Mouse (Mus musculus) embryonic fibroblast, embryonic 13.5 days (primary cell): ENCODE measurements around the gene Gm8108. TPM values are rescaled to one million over a fixed set of nuclear protein-coding genes. Genes with fewer than 3 reads are reported as not detected.
A peak's percentile ranks its signal among the peaks of the same experiment; 100 is the strongest.
"Not testable (repeated sequence)": the region's sequence is repeated elsewhere in the genome, so short reads cannot be mapped to it uniquely, and the experiment has no call there.

Source experiments
- H3K27ac ChIP-seq: 2 replicates; pipeline ENCODE4 v1.5.1; 2012; ENCODE audit warnings: low read length, control low read depth, inconsistent platforms; ENCODE audit not compliant: insufficient read depth
- H3K4me1 ChIP-seq: 2 replicates; pipeline ENCODE4 v1.6.1; 2011; ENCODE audit warnings: low read length; ENCODE audit not compliant: control insufficient read depth, insufficient read depth
- H3K4me3 ChIP-seq: 2 replicates; pipeline ENCODE4 v1.5.1; 2011; ENCODE audit warnings: mild to moderate bottlenecking, control low read depth, low read length; ENCODE audit not compliant: insufficient read depth
- POLR2A ChIP-seq: IDR thresholded peaks from 2 replicates; pipeline ENCODE4 v1.6.1; 2011; ENCODE audit warnings: low read depth, mild to moderate bottlenecking, control low read depth, low read length, moderate library complexity
- polyA plus RNA-seq: library from polyadenylated mRNA; stranded (reverse); fragments of >200 nt; gene quantifications from 2 replicates; pipeline ENCODE4 v1.2.4, GENCODE M21; 2011; ENCODE audit warnings: low read depth; ENCODE audit not compliant: missing spikeins, insufficient read length

The Gm8108 gene
- not detected in 2 replicates for polyA plus RNA-seq

- not testable (repeated sequence) for H3K27ac ChIP-seq, H3K4me1 ChIP-seq
- H3K4me3 ChIP-seq: 0 out of 2 replicates have a peak within 1 kb of the TSS, but pooled peaks have one; percentile 11
- TF ChIP-seq POLR2A: 0 out of 2 replicates have a peak, but pooled peaks have one; percentile 38
Measured at GRCm38 (mm10) chr14:4110426-4110825, at the start of gene Gm8108. Gm8108 (plus strand) TSS chr14:4110526.

GRCm38 (mm10) chr14:4083820-4084219 lies 26.5 kb upstream of the Gm8108 start, which contains the start of gene Gm3115:
Gm3115 (plus strand) TSS chr14:4084120.
- not testable (repeated sequence) for H3K4me3 ChIP-seq, H3K27ac ChIP-seq, H3K4me1 ChIP-seq

GRCm38 (mm10) chr14:4141646-4142045 lies 31.3 kb downstream of the Gm8108 start:
- H3K4me3 ChIP-seq, H3K27ac ChIP-seq, H3K4me1 ChIP-seq: not testable (repeated sequence)

- not testable (repeated sequence) for H3K27ac ChIP-seq, H3K4me3 ChIP-seq, H3K4me1 ChIP-seq
Measured at GRCm38 (mm10) chr14:4164730-4165129, 54.4 kb downstream of the Gm8108 start, which contains the start of gene Gm3127. Gm3127 (plus strand) TSS chr14:4165030.

- not testable (repeated sequence) for H3K27ac ChIP-seq
Measured at GRCm38 (mm10) chr14:4182030-4182429, 71.7 kb downstream of the Gm8108 start.

More at GRCm38 (mm10) chr14:4182030-4182429, 71.7 kb downstream of the Gm8108 start:
- H3K4me1 ChIP-seq, H3K4me3 ChIP-seq: not testable (repeated sequence)

Other genes starting within 250 kb of the Gm8108 start
- not detected in 2 replicates for gene Gm2916, start 226.4 kb upstream of the Gm8108 start, polyA plus RNA-seq
- not detected in 2 replicates for gene Gm3029, start 178.8 kb upstream of the Gm8108 start, polyA plus RNA-seq
- gene Gm3095, start 147.0 kb upstream of the Gm8108 start, polyA plus RNA-seq: not detected in 2 replicates
- not detected in 2 replicates for gene Gm3099, start 112.1 kb upstream of the Gm8108 start, polyA plus RNA-seq
- not detected in 2 replicates for gene Gm5796, start 86.6 kb upstream of the Gm8108 start, polyA plus RNA-seq
- not detected in 2 replicates for gene Gm3115, start 26.4 kb upstream of the Gm8108 start, polyA plus RNA-seq
- gene Gm3127, start 54.5 kb downstream of the Gm8108 start, polyA plus RNA-seq: not detected in 2 replicates
- not detected in 2 replicates for gene Gm2974, start 72.0 kb downstream of the Gm8108 start, polyA plus RNA-seq
- gene Gm3138, start 139.1 kb downstream of the Gm8108 start, polyA plus RNA-seq: not detected in 2 replicates
- not detected in 2 replicates for gene Gm3149, start 206.8 kb downstream of the Gm8108 start, polyA plus RNA-seq
- 0.27 and 0.32 TPM in 2 replicates for gene 2610042L04Rik, start 224.2 kb downstream of the Gm8108 start, polyA plus RNA-seq